Mouse (Mus musculus) lung, adult 2 months (tissue): ENCODE measurements around the gene Ssh2. TPM values are rescaled to one million over a fixed set of nuclear protein-coding genes. Genes with fewer than 3 reads are reported as not detected.

ENCODE experiments used
- DNase-seq: peaks from one replicate; pipeline ENCODE4 v3.0.0; 2022
- H3K4me1 ChIP-seq: fragments of 200-500 bp; 2 replicates; pipeline ENCODE4 v1.6.1; 2011; ENCODE audit warnings: low read length; ENCODE audit not compliant: control insufficient read depth, insufficient read depth
- H3K4me3 ChIP-seq: fragments of 200-500 bp; replicated peaks from 2 replicates; pipeline ENCODE3; 2011; ENCODE audit warnings: low read depth, mild to moderate bottlenecking, control low read depth, low read length; ENCODE audit errors: extremely low read depth
- CTCF ChIP-seq: fragments of 200-500 bp; IDR thresholded peaks from 2 replicates; pipeline ENCODE4 v1.5.1; 2011; ENCODE audit warnings: mild to moderate bottlenecking, low read length, control low read depth; ENCODE audit not compliant: insufficient read depth
- POLR2A ChIP-seq: fragments of 200-500 bp; IDR thresholded peaks from 2 replicates; pipeline ENCODE4 v1.6.1; 2011; ENCODE audit warnings: low read depth, mild to moderate bottlenecking, control low read depth, low read length, borderline replicate concordance; ENCODE audit errors: extremely low read depth
- WGBS: fragments of 180-500 bp; shearing (Covaris S2); methylation state at CpG from one replicate; pipeline ENCODE4 v1.1.7; 2018; 5-methylcytosine and 5-hydroxymethylcytosine counted together
- polyA plus RNA-seq: library from polyadenylated mRNA; depleted of rRNA; stranded (reverse); fragments of >200 nt; gene quantifications from 2 replicates; pipeline ENCODE4 v1.2.3, GENCODE M21; 2012

The Ssh2 gene
- polyA plus RNA-seq, 1 experiment, result 31.8 TPM

GRCm38 (mm10) chr11:77357839-77358238, 141.8 kb downstream of the Ssh2 start:
- Histone ChIP-seq H3K4me3 (no peak overlapping the region), H3K4me1 (peaks cover 19% of the 10 kb centered on the region)
- WGBS, result 87% methylated on average over 1 of the region's 1 CpGs
- TF ChIP-seq CTCF (no peak), POLR2A (no peak)
- DNase-seq, result no peak

- 50% methylated on average over 2 of the region's 2 CpGs for WGBS
- H3K4me1 ChIP-seq, result peaks cover 21% of the 10 kb centered on the region
- H3K4me3 ChIP-seq, result no peak overlapping the region
- DNase-seq, result no peak
- TF ChIP-seq CTCF (no peak), POLR2A (no peak)
These were observed 147.4 kb downstream of the Ssh2 start for GRCm38 (mm10) chr11:77363476-77363875.

GRCm38 (mm10) chr11:77364376-77364775, 148.3 kb downstream of the Ssh2 start:
- H3K4me3 ChIP-seq, result no peak overlapping the region
- 27% methylated on average over 1 of the region's 1 CpGs for WGBS
- TF ChIP-seq POLR2A, result no peak
- TF ChIP-seq CTCF, result no peak
- H3K4me1 ChIP-seq, result peaks cover 28% of the 10 kb centered on the region
- no peak for DNase-seq

- no peak for TF ChIP-seq POLR2A
- TF ChIP-seq CTCF, result no peak
- 70% methylated on average over 6 of the region's 6 CpGs for WGBS
- Histone ChIP-seq H3K4me1 (peaks cover 29% of the 10 kb centered on the region), H3K4me3 (no peak overlapping the region)
- no peak for DNase-seq
These were observed 149.8 kb downstream of the Ssh2 start for GRCm38 (mm10) chr11:77365706-77366386.

GRCm38 (mm10) chr11:77367541-77368270, 151.6 kb downstream of the Ssh2 start:
- peaks cover 39% of the 10 kb centered on the region for H3K4me1 ChIP-seq
- no peak for DNase-seq
- TF ChIP-seq POLR2A, result no peak
- TF ChIP-seq CTCF, result no peak
- H3K4me3 ChIP-seq, result no peak overlapping the region
- 79% methylated on average over 9 of the region's 9 CpGs for WGBS

- no peak for DNase-seq
- WGBS, result 34% methylated on average over 2 of the region's 2 CpGs
- Histone ChIP-seq H3K4me1 (peaks cover 36% of the 10 kb centered on the region), H3K4me3 (peak overlapping the region; percentile 29)
- no peak for TF ChIP-seq POLR2A
- no peak for TF ChIP-seq CTCF
These were observed 153.2 kb downstream of the Ssh2 start for GRCm38 (mm10) chr11:77369188-77369840.

- TF ChIP-seq POLR2A (no peak), CTCF (no peak)
- H3K4me1 ChIP-seq, result peaks cover 33% of the 10 kb centered on the region
- H3K4me3 ChIP-seq, result no peak overlapping the region
- 34% methylated on average over 2 of the region's 2 CpGs for WGBS
- DNase-seq, result no peak
These were observed 153.7 kb downstream of the Ssh2 start for GRCm38 (mm10) chr11:77369841-77370191.

- 22% methylated on average over 3 of the region's 3 CpGs for WGBS
- H3K4me1 ChIP-seq, result peaks cover 33% of the 10 kb centered on the region
- no peak for DNase-seq
These were observed 155.0 kb downstream of the Ssh2 start for GRCm38 (mm10) chr11:77371088-77371487.

GRCm38 (mm10) chr11:77371696-77372095, 155.6 kb downstream of the Ssh2 start:
- no peak for DNase-seq
- no peak overlapping the region for H3K4me3 ChIP-seq
- no peak for TF ChIP-seq POLR2A
- TF ChIP-seq CTCF, result no peak
- H3K4me1 ChIP-seq, result peaks cover 33% of the 10 kb centered on the region

More at GRCm38 (mm10) chr11:77371088-77371487, 155.0 kb downstream of the Ssh2 start:
- TF ChIP-seq POLR2A (no peak), CTCF (no peak)
- no peak overlapping the region for H3K4me3 ChIP-seq
